Mouse (Mus musculus): ENCODE results near the gene Zbtb45. TPM values are rescaled to one million over a fixed set of nuclear protein-coding genes. Genes with fewer than 3 reads are reported as not detected.

Gene Zbtb45
- polyA plus RNA-seq, 1 experiment from 2014 or later: 27.2 TPM

DNA sequence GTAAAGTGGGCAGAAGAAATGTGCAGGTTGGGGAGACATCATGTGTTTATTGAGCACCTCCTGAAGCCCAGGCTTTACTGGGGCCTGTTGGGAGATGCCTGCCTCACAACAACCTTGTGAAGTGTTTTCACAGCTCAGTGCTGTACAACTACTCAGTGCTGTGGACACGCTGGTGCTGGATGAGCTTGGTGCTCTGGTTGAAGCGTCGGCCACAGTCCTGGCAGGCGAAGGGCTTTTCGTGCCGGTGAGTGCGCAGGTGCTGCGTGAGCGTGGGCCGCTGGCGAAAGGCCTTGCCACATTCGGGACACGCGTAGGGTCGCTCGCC, 33.2 kb upstream of the Zbtb45 start:
- no peak for ATAC-seq (ENCODE audit: insufficient number of reproducible peaks, insufficient read depth, low FRiP score, low TSS enrichment, low read depth)
- Histone ChIP-seq H3K27ac (no peak overlapping the region), H3K27me3 (peaks cover 52% of the 10 kb centered on the region), H3K4me2 (peak overlapping the region; percentile 97), H3K36me3 (no peaks in the 10 kb centered on the region), H3K9ac (peak overlapping the region; percentile 78; the same call in 1 of the 2 replicates), H3K4me1 (peaks cover 20% of the 10 kb centered on the region), H3K9me3 (no peaks in the 10 kb centered on the region), H3K4me3 (peak overlapping the region; percentile 51)
- 37% methylated on average over 16 of the region's 16 CpGs for WGBS

DNA sequence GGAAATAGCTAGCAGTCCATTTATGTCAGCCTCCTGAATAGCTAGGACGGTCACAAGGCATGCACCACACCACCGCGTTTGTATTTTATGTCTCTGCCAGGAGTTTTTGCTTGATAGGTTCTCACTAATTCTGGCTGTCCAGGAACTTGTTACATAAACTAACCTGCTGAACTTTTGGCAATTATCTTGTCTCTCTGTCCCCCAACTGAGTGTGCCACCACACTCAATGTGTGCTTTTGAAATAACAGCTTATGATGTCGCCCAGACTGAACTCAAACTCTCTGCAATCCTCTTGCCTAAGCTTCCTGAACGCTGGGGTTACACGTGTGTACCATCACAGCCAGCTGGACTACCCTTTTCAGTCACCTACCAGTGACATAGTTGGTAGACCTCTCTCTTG, 32.7 kb upstream of the Zbtb45 start:
- no peak for ATAC-seq (ENCODE audit: insufficient number of reproducible peaks, insufficient read depth, low FRiP score, low TSS enrichment, low read depth)
- 73% methylated on average over 6 of the region's 6 CpGs for WGBS
- Histone ChIP-seq H3K27ac (no peak overlapping the region), H3K9ac (no peak overlapping the region), H3K36me3 (no peaks in the 10 kb centered on the region), H3K4me2 (no peak overlapping the region), H3K4me1 (peaks cover 20% of the 10 kb centered on the region), H3K4me3 (no peak overlapping the region), H3K9me3 (no peaks in the 10 kb centered on the region), H3K27me3 (peaks cover 52% of the 10 kb centered on the region)

DNA sequence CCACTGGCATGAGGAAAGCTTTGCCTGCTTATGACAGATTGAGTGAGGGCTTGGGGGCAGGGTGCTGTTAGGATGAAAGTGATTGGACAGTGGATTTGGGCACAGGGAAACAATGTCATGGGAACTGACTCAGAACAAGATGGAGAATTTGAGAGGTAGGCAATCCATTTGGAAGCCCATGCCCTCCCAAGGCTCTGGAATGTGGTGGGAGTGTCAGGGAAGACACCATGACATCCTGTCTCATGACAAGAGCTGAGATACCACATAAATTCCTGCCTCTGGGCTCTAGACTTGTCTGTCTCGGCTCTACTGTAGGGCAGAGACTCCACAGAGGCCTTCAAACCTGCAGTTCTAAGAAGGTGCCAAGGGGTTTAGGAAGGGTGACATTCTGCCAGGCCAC, 31.4 kb upstream of the Zbtb45 start:
- Histone ChIP-seq H3K36me3 (peaks cover 3% of the 10 kb centered on the region), H3K27me3 (peaks cover 52% of the 10 kb centered on the region), H3K9me3 (no peaks in the 10 kb centered on the region), H3K9ac (no peak overlapping the region), H3K27ac (no peak overlapping the region), H3K4me3 (no peak overlapping the region), H3K4me2 (no peak overlapping the region), H3K4me1 (peaks cover 27% of the 10 kb centered on the region)
- ATAC-seq (ENCODE audit: insufficient number of reproducible peaks, insufficient read depth, low FRiP score, low TSS enrichment, low read depth): no peak
- 68% methylated on average over 1 of the region's 1 CpGs for WGBS

DNA sequence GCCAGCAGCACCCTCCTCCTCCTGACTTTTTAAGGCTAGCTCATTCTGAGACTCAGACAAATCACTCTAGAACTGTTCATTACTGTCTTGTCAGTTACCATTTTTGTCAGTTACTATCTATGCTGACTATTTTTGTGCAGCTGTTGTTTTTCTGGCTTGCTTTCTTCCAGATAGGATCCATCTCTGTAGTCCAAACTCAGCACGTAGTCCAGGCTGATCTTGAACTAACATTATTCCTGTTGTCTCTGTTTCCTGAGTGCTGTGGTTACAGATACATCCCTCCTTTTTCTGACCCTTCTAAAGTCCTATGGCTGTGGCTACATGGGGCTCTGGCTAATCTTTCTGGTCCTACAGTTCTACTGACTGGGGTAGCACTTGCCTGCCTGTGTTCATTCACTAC, 29.3 kb upstream of the Zbtb45 start:
- no peak for ATAC-seq (ENCODE audit: insufficient number of reproducible peaks, insufficient read depth, low FRiP score, low TSS enrichment, low read depth)
- Histone ChIP-seq H3K27me3 (peaks cover 36% of the 10 kb centered on the region), H3K4me2 (peak overlapping the region; percentile 88), H3K27ac (peak overlapping the region; percentile 100; the same call in 1 of the 2 replicates), H3K9ac (peak overlapping the region; percentile 99), H3K4me1 (peaks cover 39% of the 10 kb centered on the region), H3K9me3 (no peaks in the 10 kb centered on the region), H3K36me3 (peaks cover 17% of the 10 kb centered on the region), H3K4me3 (peak overlapping the region; percentile 77)
- WGBS: 86% methylated on average over 1 of the region's 1 CpGs

DNA sequence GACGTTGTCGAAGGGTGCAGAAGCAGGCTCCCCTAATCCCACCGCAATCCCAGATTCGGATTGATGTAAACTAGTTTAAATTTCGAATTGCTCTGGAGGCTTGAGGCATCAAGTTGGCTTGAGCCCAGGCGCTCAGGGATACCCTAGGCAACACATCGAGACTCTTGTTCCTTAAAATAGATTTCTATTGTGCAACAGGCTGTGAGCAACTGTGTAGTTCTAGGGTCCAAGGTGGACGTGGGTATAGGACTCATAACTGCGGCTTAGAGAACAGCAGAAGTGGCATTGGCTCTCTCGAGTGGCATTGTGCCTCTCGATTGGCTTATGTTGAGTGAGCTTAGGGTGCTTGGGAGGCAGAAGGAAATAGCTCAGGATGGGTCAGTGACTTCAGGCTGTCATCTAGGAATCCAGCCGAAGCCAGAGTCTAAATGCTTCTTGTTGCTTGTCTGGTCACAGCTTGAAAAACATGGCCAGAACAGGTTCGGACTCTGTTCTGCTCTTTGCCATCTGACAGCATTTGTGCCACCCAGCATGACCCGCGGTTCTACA, 28.9 kb upstream of the Zbtb45 start:
- no peak for ATAC-seq (ENCODE audit: insufficient number of reproducible peaks, insufficient read depth, low FRiP score, low TSS enrichment, low read depth)
- 19% methylated on average over 15 of the region's 15 CpGs for WGBS
- H3K36me3 ChIP-seq: peaks cover 17% of the 10 kb centered on the region
- peaks cover 31% of the 10 kb centered on the region for H3K27me3 ChIP-seq
- H3K9me3 ChIP-seq: no peaks in the 10 kb centered on the region
- peak overlapping the region; percentile 100 for H3K27ac ChIP-seq
- peaks cover 39% of the 10 kb centered on the region for H3K4me1 ChIP-seq
- H3K4me2 ChIP-seq: peak overlapping the region; percentile 88
- H3K9ac ChIP-seq: peak overlapping the region; percentile 99
- H3K4me3 ChIP-seq: peak overlapping the region; percentile 77

DNA sequence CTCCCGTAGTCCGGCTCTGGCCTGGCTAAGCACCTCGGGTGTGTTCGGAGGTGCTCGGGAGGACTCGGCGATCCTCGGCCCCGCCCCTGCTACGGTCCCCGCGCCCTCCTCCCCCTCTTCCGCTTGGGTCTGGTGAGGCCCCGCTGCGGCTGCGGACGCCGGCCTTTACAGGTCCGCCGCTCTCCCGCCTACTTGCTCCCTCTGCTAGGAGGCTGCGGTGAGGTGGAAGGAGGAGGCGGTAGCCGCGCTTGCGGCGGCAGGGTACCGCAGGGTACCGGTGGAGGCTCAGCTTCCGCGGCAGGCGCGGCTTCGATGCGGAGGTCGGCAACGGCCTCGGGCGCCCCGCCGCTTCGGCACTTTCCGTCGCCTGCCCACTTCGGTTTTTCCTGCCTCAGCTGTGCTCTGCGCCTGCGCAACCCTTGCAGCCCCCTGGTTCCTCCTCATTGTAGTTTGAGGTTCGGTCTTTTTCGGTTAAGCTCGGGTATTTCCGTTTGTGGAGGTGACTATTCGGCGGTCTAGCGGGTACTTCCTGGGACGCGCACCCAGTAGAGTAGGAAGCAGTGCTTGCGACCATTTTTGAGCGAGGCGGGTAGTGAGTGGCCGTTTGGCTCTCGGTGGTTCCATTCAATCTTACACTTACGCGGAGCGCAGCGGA, 28.2 kb upstream of the Zbtb45 start, which contains the start of gene Ube2m:
Ube2m (minus strand) TSS at position 375 of the 655 bp plus-strand sequence.
- Histone ChIP-seq H3K27me3 (peaks cover 24% of the 10 kb centered on the region), H3K9me3 (no peaks in the 10 kb centered on the region), H3K9ac (peak within 1 kb of the TSS; percentile 99), H3K27ac (peak within 1 kb of the TSS; percentile 100), H3K4me3 (peak within 1 kb of the TSS; percentile 77), H3K4me2 (peak within 1 kb of the TSS; percentile 88), H3K4me1 (peaks cover 40% of the 10 kb centered on the region), H3K36me3 (peaks cover 23% of the 10 kb centered on the region)
- peak; percentile 91 for ATAC-seq (ENCODE audit: insufficient number of reproducible peaks, insufficient read depth, low FRiP score, low TSS enrichment, low read depth)
- WGBS: 0% methylated on average over 54 of the region's 65 CpGs

DNA sequence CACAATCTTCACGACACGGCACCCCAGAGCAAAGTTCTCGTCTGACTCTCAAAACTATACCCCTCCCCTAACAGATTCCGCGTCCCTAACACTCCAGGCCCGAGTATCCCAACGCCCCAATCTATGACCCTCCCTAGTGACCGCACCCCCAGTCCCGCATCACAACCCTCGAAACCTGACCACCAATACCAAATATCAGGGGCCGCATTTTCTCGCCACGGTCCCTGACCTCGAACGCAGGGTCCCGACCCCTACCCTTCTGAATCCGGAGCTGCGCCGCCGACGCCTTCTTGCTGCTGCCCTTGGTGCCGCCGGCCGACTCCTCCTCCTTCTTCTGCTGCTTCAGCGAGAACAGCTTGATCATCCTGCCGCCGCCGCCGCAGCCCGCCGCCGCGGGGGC, 27.5 kb upstream of the Zbtb45 start:
- under 1% methylated on average over 32 of the region's 33 CpGs for WGBS
- H3K4me1 ChIP-seq: peaks cover 46% of the 10 kb centered on the region
- no peaks in the 10 kb centered on the region for H3K9me3 ChIP-seq
- peak overlapping the region; percentile 100 for H3K27ac ChIP-seq
- H3K9ac ChIP-seq: peak overlapping the region; percentile 99
- peaks cover 18% of the 10 kb centered on the region for H3K27me3 ChIP-seq
- peak overlapping the region; percentile 88 for H3K4me2 ChIP-seq
- H3K4me3 ChIP-seq: peak overlapping the region; percentile 77
- H3K36me3 ChIP-seq: peaks cover 30% of the 10 kb centered on the region
- no peak for ATAC-seq (ENCODE audit: insufficient number of reproducible peaks, insufficient read depth, low FRiP score, low TSS enrichment, low read depth)

DNA sequence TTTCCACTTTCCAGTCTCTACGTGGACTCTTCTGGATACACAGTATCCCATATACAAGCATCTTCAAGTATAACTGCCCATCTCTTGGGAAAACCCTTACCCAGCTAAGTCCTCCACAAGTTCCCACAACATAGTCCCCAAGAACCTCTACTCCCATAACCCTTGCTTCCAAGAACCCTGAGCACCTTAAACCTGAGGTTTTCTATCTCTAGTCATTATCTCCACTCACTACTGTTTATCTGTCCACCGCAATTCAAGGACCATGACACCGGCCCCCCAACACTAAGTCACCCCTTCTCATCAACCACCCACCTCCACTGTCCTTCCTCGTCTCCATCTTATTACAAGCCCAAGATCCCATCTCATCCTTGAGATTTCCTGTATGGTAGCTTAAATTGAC, 27.0 kb upstream of the Zbtb45 start:
- peak overlapping the region; percentile 88 for H3K4me2 ChIP-seq
- peaks cover 12% of the 10 kb centered on the region for H3K27me3 ChIP-seq
- ATAC-seq (ENCODE audit: insufficient number of reproducible peaks, insufficient read depth, low FRiP score, low TSS enrichment, low read depth): no peak
- peaks cover 35% of the 10 kb centered on the region for H3K36me3 ChIP-seq
- H3K9me3 ChIP-seq: no peaks in the 10 kb centered on the region
- H3K27ac ChIP-seq: peak overlapping the region; percentile 100
- WGBS: 44% methylated on average over 4 of the region's 4 CpGs
- H3K9ac ChIP-seq: peak overlapping the region; percentile 99
- peaks cover 47% of the 10 kb centered on the region for H3K4me1 ChIP-seq
- peak overlapping the region; percentile 77 for H3K4me3 ChIP-seq

DNA sequence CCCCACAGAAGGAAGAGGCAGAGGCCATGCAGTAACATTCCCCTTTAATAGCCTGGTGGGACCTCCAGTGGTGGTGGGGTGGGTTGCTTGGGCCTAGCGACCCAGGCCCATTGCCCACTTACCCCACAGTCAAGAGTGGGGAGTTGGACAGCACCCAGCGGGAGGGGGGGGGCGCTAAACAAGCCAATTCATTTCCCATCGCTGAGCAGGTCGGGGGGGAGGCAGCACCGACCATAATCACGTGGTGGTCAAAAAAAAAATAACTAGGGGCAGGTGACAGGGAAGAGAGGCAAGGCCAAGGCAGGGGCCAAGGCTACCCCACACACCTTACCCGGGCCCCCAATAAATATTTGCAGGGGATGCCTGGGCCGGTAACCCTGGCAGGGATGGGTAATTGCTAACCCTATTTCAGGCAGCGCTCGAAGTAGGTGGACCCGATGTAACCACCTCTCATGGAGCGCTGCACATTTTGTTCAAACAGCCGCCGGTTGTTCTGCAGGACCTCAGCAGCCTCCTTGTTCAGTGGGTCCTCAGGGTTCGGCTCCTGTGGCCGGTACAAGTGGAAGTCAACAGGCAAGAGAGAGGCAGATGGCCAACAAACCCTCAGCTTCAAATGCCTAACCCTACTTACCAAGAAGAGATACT, 25.5 kb upstream of the Zbtb45 start:
- Histone ChIP-seq H3K4me1 (peaks cover 47% of the 10 kb centered on the region), H3K27me3 (no peaks in the 10 kb centered on the region), H3K9me3 (no peaks in the 10 kb centered on the region), H3K9ac (peak overlapping the region; percentile 99; the same call in 1 of the 2 replicates), H3K27ac (peak overlapping the region; percentile 92), H3K4me3 (peak overlapping the region; percentile 56), H3K36me3 (peaks cover 50% of the 10 kb centered on the region), H3K4me2 (peak overlapping the region; percentile 85)
- 83% methylated on average over 17 of the region's 17 CpGs for WGBS
- ATAC-seq (ENCODE audit: insufficient number of reproducible peaks, insufficient read depth, low FRiP score, low TSS enrichment, low read depth): no peak

DNA sequence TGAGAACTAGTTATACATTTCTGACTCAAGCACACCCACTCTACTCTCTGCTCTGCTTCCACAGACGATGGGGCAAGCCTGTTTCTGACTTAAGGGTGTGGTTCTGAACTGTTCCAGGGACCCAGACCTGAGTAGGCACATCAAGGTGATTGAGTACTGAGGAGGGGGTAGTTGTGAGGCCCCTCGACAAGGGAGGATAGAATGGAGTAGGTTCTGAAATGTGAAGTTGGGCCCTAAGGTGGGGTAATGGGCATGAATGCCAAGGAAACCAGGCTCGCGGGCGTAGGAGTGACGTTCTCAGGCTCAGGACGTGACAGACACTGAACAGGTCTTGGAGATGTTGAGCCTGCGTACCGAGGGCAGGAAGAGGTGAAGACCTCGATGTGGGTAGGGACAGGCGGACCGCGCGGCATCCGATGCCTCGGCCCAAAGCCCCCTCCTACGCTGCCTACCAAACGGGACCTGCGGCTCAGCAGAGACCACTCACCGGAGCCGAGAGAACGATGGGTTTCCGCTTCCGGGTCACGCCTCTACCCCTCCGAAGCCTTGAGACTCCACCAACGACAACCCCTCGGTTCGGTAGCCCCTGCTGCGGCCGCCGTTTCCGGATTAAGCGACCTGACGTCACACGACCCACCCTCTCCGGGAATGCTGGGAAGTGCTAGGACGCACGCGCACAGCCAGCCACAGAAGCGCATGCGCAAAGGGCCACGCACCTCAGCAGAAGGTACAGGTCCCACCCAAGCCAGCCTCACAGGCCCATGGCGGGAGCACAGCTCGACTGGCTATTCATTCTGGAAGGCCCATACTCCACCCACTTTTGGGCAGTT, 24.5 kb upstream of the Zbtb45 start, which contains the start of gene Chmp2a:
Chmp2a (minus strand) TSS at position 660 of the 830 bp plus-strand sequence.
- under 1% methylated on average over 45 of the region's 45 CpGs for WGBS
- Histone ChIP-seq H3K27ac (peak within 1 kb of the TSS; percentile 92), H3K9me3 (no peaks in the 10 kb centered on the region)

DNA sequence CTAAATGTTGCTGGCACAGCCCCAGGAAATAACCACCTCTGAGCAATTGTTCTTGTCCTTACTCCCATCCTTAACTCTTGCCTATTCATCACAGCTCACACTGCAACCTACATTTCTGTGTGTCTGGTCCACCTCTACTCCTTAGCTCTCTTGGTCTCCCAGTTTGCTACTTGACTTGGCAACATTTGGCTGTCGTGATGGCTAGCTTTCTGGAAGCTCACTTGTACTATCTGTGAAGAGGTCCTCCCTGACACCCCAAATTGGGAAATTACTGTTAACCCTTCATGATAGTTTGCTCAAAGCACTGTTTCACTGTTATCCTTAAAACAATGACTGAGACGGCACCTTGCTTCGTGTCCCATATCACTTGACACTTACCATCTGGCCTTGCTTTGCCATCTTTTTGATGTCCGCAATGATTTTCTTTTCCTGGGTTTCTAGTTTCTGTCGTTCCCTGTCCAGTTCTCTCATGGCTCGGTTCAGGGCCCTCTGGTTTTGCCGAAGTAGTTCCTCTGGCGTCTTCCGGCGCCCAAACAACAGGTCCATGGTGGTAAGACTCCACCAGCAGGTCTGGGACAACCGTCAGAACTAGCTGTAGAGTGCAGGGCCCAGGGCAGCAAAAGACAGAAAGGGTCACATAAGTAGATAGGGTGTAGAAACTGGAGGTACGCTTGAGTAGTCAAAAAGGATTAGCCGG, 23.8 kb upstream of the Zbtb45 start:
- WGBS: 42% methylated on average over 13 of the region's 13 CpGs
- Histone ChIP-seq H3K4me1 (peaks cover 41% of the 10 kb centered on the region), H3K4me2 (peak overlapping the region; percentile 85), H3K27me3 (no peaks in the 10 kb centered on the region), H3K36me3 (peaks cover 67% of the 10 kb centered on the region), H3K9ac (peak overlapping the region; percentile 84), H3K4me3 (peak overlapping the region; percentile 56), H3K9me3 (no peaks in the 10 kb centered on the region), H3K27ac (peak overlapping the region; percentile 92)
- no peak for ATAC-seq (ENCODE audit: insufficient number of reproducible peaks, insufficient read depth, low FRiP score, low TSS enrichment, low read depth)

More for the DNA sequence above, 24.5 kb upstream of the Zbtb45 start, which contains the start of gene Chmp2a:
- Histone ChIP-seq H3K4me3 (peak within 1 kb of the TSS; percentile 56), H3K36me3 (peaks cover 60% of the 10 kb centered on the region), H3K9ac (peak within 1 kb of the TSS; percentile 99), H3K27me3 (no peaks in the 10 kb centered on the region), H3K4me1 (peaks cover 47% of the 10 kb centered on the region), H3K4me2 (peak within 1 kb of the TSS; percentile 85)
- peak; percentile 82 for ATAC-seq (ENCODE audit: insufficient number of reproducible peaks, insufficient read depth, low FRiP score, low TSS enrichment, low read depth)
